Mouse (Mus musculus): ENCODE data around the gene Aldh1a2. TPM values are rescaled to one million over a fixed set of nuclear protein-coding genes. Genes with fewer than 3 reads are reported as not detected.

The Aldh1a2 gene
- polyA plus RNA-seq, 1 experiment from 2014 or later = 100 TPM

DNA sequence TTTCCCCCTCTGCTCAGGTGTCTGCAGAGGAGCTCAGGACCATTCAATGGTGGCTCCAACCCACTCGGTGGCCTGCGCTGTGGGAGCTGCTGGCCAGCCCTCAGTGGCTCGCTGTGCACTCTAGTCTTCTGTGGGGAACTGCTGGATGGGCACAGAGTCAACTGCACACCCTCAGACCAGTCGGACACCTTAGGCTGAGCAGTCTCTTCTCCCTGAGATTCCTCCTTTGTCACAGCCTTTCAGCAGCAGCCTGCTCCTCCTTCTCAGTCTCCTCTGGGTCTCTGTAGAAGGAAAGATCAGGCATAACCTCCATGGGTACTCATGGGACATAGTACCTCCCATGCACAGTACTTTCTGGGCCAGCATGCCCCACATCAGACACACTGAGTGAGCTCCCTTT is 63.2 kb downstream of the Aldh1a2 start:
- H3K9ac ChIP-seq = no peak overlapping the region
- no peaks in the 10 kb centered on the region for H3K36me3 ChIP-seq
- H3K4me2 ChIP-seq (replicated peaks) = no peak overlapping the region
- WGBS = 94% methylated on average over 4 of the region's 4 CpGs
- H3K9me3 ChIP-seq = no peaks in the 10 kb centered on the region
- no peak for ATAC-seq (ENCODE audit: low FRiP score, low read depth)
- H3K4me1 ChIP-seq = 0 out of 2 replicates have a peak, but pooled peaks cover 4% of the 10 kb centered on the region
- no peak overlapping the region for H3K27ac ChIP-seq
- H3K4me3 ChIP-seq = no peak overlapping the region
- no peaks in the 10 kb centered on the region for H3K27me3 ChIP-seq (replicated peaks)

- Histone ChIP-seq H3K9me3 (no peaks in the 10 kb centered on the region), H3K36me3 (no peaks in the 10 kb centered on the region), H3K4me1 (no peaks in the 10 kb centered on the region), H3K9ac (no peak overlapping the region), H3K4me2 (replicated peaks) (no peak overlapping the region), H3K4me3 (no peak overlapping the region), H3K27me3 (replicated peaks) (no peaks in the 10 kb centered on the region), H3K27ac (no peak overlapping the region)
- 87% methylated on average over 7 of the region's 7 CpGs for WGBS
- ATAC-seq (ENCODE audit: low FRiP score, low read depth) = no peak
Measured at GRCm38 (mm10) chr9:71283156-71283555, 67.6 kb downstream of the Aldh1a2 start.

GRCm38 (mm10) chr9:71285231-71285630 is 69.6 kb downstream of the Aldh1a2 start:
- no peak overlapping the region for H3K4me3 ChIP-seq
- H3K4me1 ChIP-seq = no peaks in the 10 kb centered on the region
- H3K36me3 ChIP-seq = no peaks in the 10 kb centered on the region
- no peak overlapping the region for H3K9ac ChIP-seq
- H3K4me2 ChIP-seq (replicated peaks) = no peak overlapping the region
- H3K27ac ChIP-seq = no peak overlapping the region
- H3K9me3 ChIP-seq = no peaks in the 10 kb centered on the region
- H3K27me3 ChIP-seq (replicated peaks) = no peaks in the 10 kb centered on the region
- ATAC-seq (ENCODE audit: low FRiP score, low read depth) = no peak
- 94% methylated on average over 3 of the region's 3 CpGs for WGBS

DNA sequence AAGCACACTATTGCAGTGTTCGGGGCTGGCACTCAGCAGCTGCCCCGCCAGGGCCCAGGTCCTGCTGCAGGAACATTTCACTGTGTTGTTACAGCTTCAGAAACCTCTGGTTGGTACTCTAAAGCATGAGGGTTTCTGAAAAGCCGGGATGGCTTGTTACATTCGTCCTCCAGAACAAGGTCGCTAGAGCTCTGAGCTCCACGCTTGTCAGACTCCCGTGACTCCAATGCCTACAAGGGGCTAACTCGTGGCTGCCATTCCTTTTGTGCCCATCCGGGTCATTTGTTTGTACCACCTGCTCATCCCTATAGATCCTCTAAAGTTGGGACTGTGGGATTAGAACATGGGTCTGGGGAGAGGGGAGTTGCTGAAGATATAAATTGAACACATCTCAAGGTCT is 70.8 kb downstream of the Aldh1a2 start:
- H3K9ac ChIP-seq = no peak overlapping the region
- no peak overlapping the region for H3K27ac ChIP-seq
- no peak overlapping the region for H3K4me3 ChIP-seq
- no peaks in the 10 kb centered on the region for H3K9me3 ChIP-seq
- 90% methylated on average over 9 of the region's 9 CpGs for WGBS
- no peak overlapping the region for H3K4me2 ChIP-seq (replicated peaks)
- no peaks in the 10 kb centered on the region for H3K4me1 ChIP-seq
- H3K27me3 ChIP-seq (replicated peaks) = no peaks in the 10 kb centered on the region
- no peaks in the 10 kb centered on the region for H3K36me3 ChIP-seq
- no peak for ATAC-seq (ENCODE audit: low FRiP score, low read depth)

GRCm38 (mm10) chr9:71288738-71289137 is 73.1 kb downstream of the Aldh1a2 start:
- WGBS = 86% methylated on average over 6 of the region's 6 CpGs

GRCm38 (mm10) chr9:71289810-71290209 is 74.2 kb downstream of the Aldh1a2 start:
- H3K4me2 ChIP-seq (replicated peaks) = no peak overlapping the region
- ATAC-seq (ENCODE audit: low FRiP score, low read depth) = no peak
- no peak overlapping the region for H3K4me3 ChIP-seq
- 87% methylated on average over 3 of the region's 3 CpGs for WGBS
- H3K4me1 ChIP-seq = no peaks in the 10 kb centered on the region
- no peak overlapping the region for H3K27ac ChIP-seq
- no peaks in the 10 kb centered on the region for H3K27me3 ChIP-seq (replicated peaks)
- no peaks in the 10 kb centered on the region for H3K9me3 ChIP-seq
- no peaks in the 10 kb centered on the region for H3K36me3 ChIP-seq
- no peak overlapping the region for H3K9ac ChIP-seq

More at GRCm38 (mm10) chr9:71288738-71289137, 73.1 kb downstream of the Aldh1a2 start:
- no peak for ATAC-seq (ENCODE audit: low FRiP score, low read depth)
- Histone ChIP-seq H3K4me1 (no peaks in the 10 kb centered on the region), H3K9me3 (no peaks in the 10 kb centered on the region), H3K36me3 (no peaks in the 10 kb centered on the region), H3K9ac (no peak overlapping the region), H3K4me3 (no peak overlapping the region), H3K27me3 (replicated peaks) (no peaks in the 10 kb centered on the region), H3K4me2 (replicated peaks) (no peak overlapping the region), H3K27ac (no peak overlapping the region)

- H3K4me3 ChIP-seq = no peak overlapping the region
- H3K36me3 ChIP-seq = no peaks in the 10 kb centered on the region
- no peak overlapping the region for H3K9ac ChIP-seq
- ATAC-seq (ENCODE audit: low FRiP score, low read depth) = no peak
- H3K4me2 ChIP-seq (replicated peaks) = no peak overlapping the region
- H3K27me3 ChIP-seq (replicated peaks) = no peaks in the 10 kb centered on the region
- H3K27ac ChIP-seq = no peak overlapping the region
- 90% methylated on average over 1 of the region's 1 CpGs for WGBS
- no peaks in the 10 kb centered on the region for H3K9me3 ChIP-seq
- H3K4me1 ChIP-seq = no peaks in the 10 kb centered on the region
Measured at GRCm38 (mm10) chr9:71290730-71291129, 75.1 kb downstream of the Aldh1a2 start.

GRCm38 (mm10) chr9:71295501-71295900 is 79.9 kb downstream of the Aldh1a2 start:
- WGBS = 71% methylated on average over 8 of the region's 8 CpGs
- no peaks in the 10 kb centered on the region for H3K36me3 ChIP-seq
- no peak overlapping the region for H3K4me3 ChIP-seq
- ATAC-seq (ENCODE audit: low FRiP score, low read depth) = no peak
- no peak overlapping the region for H3K9ac ChIP-seq
- no peaks in the 10 kb centered on the region for H3K27me3 ChIP-seq (replicated peaks)
- no peaks in the 10 kb centered on the region for H3K9me3 ChIP-seq
- H3K27ac ChIP-seq = no peak overlapping the region
- H3K4me1 ChIP-seq = no peaks in the 10 kb centered on the region
- no peak overlapping the region for H3K4me2 ChIP-seq (replicated peaks)

- 56% methylated on average over 2 of the region's 2 CpGs for WGBS
- no peaks in the 10 kb centered on the region for H3K4me1 ChIP-seq
- H3K4me2 ChIP-seq (replicated peaks) = no peak overlapping the region
- no peak for ATAC-seq (ENCODE audit: low FRiP score, low read depth)
- H3K27me3 ChIP-seq (replicated peaks) = no peaks in the 10 kb centered on the region
- no peak overlapping the region for H3K4me3 ChIP-seq
- H3K36me3 ChIP-seq = no peaks in the 10 kb centered on the region
- H3K9me3 ChIP-seq = no peaks in the 10 kb centered on the region
- H3K27ac ChIP-seq = no peak overlapping the region
- H3K9ac ChIP-seq = no peak overlapping the region
Measured at GRCm38 (mm10) chr9:71303594-71303993, 88.0 kb downstream of the Aldh1a2 start.

- ATAC-seq (ENCODE audit: low FRiP score, low read depth) = no peak
- H3K9ac ChIP-seq = no peak overlapping the region
- no peaks in the 10 kb centered on the region for H3K27me3 ChIP-seq (replicated peaks)
- H3K4me3 ChIP-seq = no peak overlapping the region
- no peaks in the 10 kb centered on the region for H3K4me1 ChIP-seq
- no peak overlapping the region for H3K27ac ChIP-seq
- no peaks in the 10 kb centered on the region for H3K36me3 ChIP-seq
- WGBS = 65% methylated on average over 9 of the region's 9 CpGs
- H3K4me2 ChIP-seq (replicated peaks) = no peak overlapping the region
- H3K9me3 ChIP-seq = no peaks in the 10 kb centered on the region
Measured at GRCm38 (mm10) chr9:71307106-71307789, 91.7 kb downstream of the Aldh1a2 start.

- Histone ChIP-seq H3K4me2 (replicated peaks) (no peak overlapping the region), H3K4me1 (no peaks in the 10 kb centered on the region), H3K27me3 (replicated peaks) (no peaks in the 10 kb centered on the region), H3K9me3 (no peaks in the 10 kb centered on the region), H3K36me3 (no peaks in the 10 kb centered on the region), H3K9ac (no peak overlapping the region), H3K27ac (no peak overlapping the region), H3K4me3 (no peak overlapping the region)
- no peak for ATAC-seq (ENCODE audit: low FRiP score, low read depth)
- 91% methylated on average over 3 of the region's 3 CpGs for WGBS
Measured at GRCm38 (mm10) chr9:71315960-71316359, 100.4 kb downstream of the Aldh1a2 start.

DNA sequence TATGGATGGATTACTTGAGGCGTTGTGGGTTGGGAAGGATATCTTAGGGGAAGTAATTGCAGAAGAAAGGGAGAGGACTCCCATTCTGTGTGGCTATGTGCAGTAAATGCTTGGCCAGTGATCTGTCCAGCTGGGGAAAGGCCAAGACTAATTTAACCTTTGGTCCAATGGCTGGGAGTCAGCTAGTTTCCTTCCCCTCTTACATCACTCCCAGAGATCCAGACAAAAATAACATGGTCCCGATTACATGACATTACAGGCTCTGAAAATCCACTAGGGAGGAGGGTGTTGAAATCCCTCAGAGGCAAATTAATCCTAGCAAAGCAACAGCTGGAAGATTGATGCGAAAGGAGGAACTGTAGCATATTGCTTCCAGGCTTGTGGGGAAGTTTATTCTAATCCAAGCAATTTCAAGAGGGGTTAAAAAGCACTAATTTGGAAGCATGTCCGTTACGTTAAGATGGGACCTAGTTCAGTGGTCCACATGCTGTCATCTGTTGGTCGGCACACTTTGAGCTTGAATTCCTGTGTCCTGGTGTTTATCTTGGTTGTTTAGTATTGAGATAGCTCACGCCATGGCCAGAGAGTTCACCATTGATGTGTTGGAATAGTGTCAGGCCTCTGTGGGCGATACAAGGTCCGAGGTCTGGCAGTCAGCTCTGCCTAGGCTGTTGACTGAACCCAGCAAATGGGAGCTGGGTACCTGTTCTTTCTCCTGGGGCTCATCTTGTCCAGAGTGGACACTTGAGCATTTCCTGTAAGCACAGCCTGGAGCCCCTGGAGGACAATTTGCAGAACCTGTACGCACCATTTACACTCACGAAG is 101.7 kb downstream of the Aldh1a2 start:
- H3K4me1 ChIP-seq = no peaks in the 10 kb centered on the region
- H3K9me3 ChIP-seq = no peaks in the 10 kb centered on the region
- ATAC-seq (ENCODE audit: low FRiP score, low read depth) = no peak
- H3K27me3 ChIP-seq (replicated peaks) = peaks cover 4% of the 10 kb centered on the region; the same call in 1 of the 2 replicates
- H3K9ac ChIP-seq = no peak overlapping the region
- H3K27ac ChIP-seq = no peak overlapping the region
- H3K4me3 ChIP-seq = no peak overlapping the region
- H3K36me3 ChIP-seq = no peaks in the 10 kb centered on the region
- WGBS = 82% methylated on average over 11 of the region's 11 CpGs
- H3K4me2 ChIP-seq (replicated peaks) = no peak overlapping the region

- H3K9me3 ChIP-seq = no peaks in the 10 kb centered on the region
- H3K4me3 ChIP-seq = no peak overlapping the region
- H3K4me2 ChIP-seq (replicated peaks) = no peak overlapping the region
- no peaks in the 10 kb centered on the region for H3K4me1 ChIP-seq
- ATAC-seq (ENCODE audit: low FRiP score, low read depth) = no peak
- 73% methylated on average over 3 of the region's 3 CpGs for WGBS
- no peaks in the 10 kb centered on the region for H3K36me3 ChIP-seq
- no peak overlapping the region for H3K27ac ChIP-seq
- H3K9ac ChIP-seq = no peak overlapping the region
- peaks cover 4% of the 10 kb centered on the region; the same call in 1 of the 2 replicates for H3K27me3 ChIP-seq (replicated peaks)
Measured at GRCm38 (mm10) chr9:71317921-71318241, 102.3 kb downstream of the Aldh1a2 start.

Data from neural tube, embryonic 12.5 days (tissue).